Mouse (Mus musculus): ENCODE data around the gene Hist2h2aa1. TPM values are rescaled to one million over a fixed set of nuclear protein-coding genes. Genes with fewer than 3 reads are reported as not detected.
A peak's percentile ranks its signal among the peaks of the same experiment; 100 is the strongest.
"Not testable (repeated sequence)": the region's sequence is repeated elsewhere in the genome, so short reads cannot be mapped to it uniquely, and the experiment has no call there.

Hist2h2aa1 gene
- total RNA-seq, 2 experiments from 2014 or later = 6.9 to 9.0 TPM

- DNase-seq (ENCODE audit: low spot score in 2 of 2) = no peak
- intact Hi-C loops (cut with DNase I) = no loop called here
These were observed 18.3 kb upstream of the Hist2h2aa1 start for GRCm38 (mm10) chr3:96226695-96227648.

DNA sequence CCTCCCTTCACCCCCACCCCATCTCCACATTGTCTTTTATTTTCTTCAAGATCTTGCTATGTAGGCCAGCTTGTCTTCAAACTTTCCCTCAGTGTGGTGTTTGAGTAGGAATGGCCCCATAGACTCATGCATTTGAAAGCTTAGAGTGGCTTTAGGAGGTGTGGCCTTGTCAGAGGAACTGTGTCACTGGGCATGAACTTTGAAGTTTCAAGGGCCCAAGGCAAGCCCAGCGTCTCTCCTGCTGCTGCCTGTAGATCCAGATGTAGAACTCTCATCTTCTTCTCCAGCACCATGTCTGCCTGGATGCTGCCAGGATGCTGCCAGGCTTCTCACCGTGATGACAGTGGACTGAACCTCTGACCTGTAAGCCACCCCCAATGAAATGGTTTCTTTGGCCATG is 16.5 kb upstream of the Hist2h2aa1 start:
- intact Hi-C loops (cut with DNase I) = no loop called here

DNA sequence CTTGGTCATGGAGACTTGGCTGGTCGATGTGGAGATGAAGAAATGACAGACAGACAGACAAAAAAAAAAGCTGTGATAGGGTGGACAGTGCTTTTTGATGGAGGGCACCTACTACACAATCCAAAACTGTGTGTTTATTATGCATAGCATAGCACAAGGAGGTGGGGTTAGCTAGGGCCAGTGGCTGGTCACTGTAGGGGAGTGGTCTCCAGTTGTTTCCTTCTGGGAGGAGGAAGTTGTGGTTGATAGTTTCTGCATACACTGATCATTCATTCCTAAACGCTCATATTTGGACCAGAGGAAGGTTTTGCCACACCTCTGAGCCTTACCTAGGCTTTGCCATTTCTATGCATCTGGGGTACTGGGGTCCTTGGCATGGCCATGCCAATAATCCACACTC is 14.9 kb upstream of the Hist2h2aa1 start:
- DNase-seq (ENCODE audit: low spot score in 2 of 2) = no peak
- intact Hi-C loops (cut with DNase I) = no loop called here

More for the DNA sequence above, 16.5 kb upstream of the Hist2h2aa1 start:
- DNase-seq (ENCODE audit: low spot score in 2 of 2) = no peak

DNA sequence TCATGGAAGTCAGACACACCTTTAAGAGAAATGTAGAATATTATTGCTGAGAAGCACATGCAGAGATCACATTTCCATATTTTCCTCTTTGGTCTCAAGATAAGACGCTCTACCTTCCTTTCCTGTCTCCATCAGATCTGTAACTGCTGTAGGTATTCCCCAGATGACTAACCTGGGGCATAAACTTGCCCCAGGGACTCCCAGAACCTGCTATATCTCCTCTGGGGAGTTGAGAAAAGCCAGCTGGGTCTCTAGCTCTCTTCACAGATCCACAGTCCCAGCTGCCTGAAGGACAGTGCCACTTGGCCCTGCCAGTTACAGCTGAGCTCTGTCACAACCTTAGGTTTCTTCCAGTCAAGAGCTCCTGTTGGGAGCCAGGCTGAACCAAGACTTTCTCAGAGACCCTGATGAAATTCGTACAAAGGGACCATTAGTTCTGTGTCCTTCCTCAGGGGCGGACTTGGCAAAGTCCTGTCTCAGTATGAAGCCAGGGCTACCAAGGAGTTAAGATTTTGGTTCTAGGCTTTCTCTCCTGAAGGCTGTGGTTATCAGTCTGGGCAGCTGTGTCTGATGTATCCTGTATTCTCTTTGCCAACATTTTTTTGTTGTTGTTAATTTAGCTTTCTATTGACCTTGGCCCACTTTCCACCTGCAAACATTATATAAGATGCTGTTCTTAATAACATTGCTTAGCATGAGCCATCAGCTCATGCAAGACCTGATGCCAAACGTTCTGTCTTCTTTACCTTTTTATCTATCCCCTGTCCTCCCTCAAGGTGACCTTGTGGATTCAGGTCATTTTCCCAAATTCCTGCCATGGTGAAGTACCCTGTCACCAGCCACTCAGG is 14.2 kb upstream of the Hist2h2aa1 start:
- no peak for DNase-seq (ENCODE audit: low spot score in 2 of 2)
- intact Hi-C loops (cut with DNase I) = no loop called here

GRCm38 (mm10) chr3:96231758-96232120 is 13.6 kb upstream of the Hist2h2aa1 start:
- intact Hi-C loops (cut with DNase I) = no loop called here
- no peak for DNase-seq (ENCODE audit: low spot score in 2 of 2)

DNA sequence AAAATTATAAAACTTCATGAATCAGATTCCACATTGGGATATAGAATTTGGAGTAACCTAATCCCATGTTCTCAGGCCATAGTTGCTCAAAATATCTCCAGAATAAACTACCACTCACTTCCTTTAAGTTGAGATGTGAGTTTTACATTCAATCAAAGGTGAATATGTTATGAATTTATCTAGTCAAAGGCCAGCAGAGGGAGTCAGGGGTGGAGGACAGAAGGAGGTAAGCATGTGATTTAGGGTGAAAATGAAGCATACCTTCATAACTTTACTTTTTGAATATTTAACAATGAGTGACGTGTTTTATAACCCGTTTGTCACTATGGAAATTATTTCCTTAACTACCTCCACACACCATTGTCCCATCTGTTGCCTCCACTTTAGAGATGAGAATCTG is 10.4 kb upstream of the Hist2h2aa1 start:
- intact Hi-C loops (cut with DNase I) = no loop called here

DNA sequence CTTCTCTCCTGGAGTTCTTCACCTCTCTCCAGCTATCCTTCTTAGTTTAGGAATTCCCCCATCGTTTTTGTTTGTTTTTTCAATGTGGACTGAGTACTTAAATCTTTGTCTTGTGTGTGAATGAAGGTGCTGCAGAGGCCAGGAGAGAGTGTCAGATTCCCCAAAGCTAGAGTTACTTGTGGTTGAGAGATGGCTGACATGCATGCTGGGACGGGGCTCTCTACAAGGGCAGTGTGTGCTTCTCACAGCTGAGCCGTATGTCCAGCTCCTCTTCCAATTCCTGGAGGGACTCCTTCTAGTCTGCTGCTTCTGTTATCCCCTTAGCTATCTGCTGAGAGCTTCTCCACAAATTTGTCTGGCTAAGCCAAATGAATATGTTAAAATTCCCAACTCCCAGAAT is 9.5 kb upstream of the Hist2h2aa1 start:
- intact Hi-C loops (cut with DNase I) = no loop called here
- DNase-seq (ENCODE audit: low spot score in 2 of 2) = no peak

More for the DNA sequence above, 10.4 kb upstream of the Hist2h2aa1 start:
- no peak for DNase-seq (ENCODE audit: low spot score in 2 of 2)

DNA sequence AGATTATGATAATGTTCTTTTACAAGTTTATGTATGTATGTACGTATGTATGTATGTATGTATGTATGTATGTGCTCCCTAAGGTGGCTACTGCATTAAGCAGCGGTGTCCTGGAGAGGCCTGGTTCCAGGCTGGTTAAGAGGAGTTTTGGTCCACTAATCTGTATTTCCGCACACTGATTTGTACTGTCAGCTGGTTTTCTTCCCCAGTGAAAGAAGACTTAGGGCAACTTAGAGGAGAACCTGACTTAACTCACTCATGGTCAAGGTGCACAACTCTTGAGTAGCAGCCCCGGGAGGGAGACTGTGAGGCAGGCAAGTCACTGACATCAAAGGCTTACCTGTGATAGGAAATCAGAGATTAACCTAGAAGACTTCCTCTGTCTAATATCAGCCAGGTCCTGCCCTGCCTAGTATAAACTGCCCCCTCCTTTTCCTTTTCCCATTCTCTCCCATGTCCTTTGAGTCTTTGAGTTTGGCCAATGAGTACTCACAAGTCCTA is 8.4 kb upstream of the Hist2h2aa1 start:
- intact Hi-C loops (cut with DNase I) = no loop called here
- no peak for DNase-seq (ENCODE audit: low spot score in 2 of 2)

GRCm38 (mm10) chr3:96237335-96237903 is 7.9 kb upstream of the Hist2h2aa1 start:
- intact Hi-C loops (cut with DNase I) = no loop called here
- DNase-seq (ENCODE audit: low spot score in 2 of 2) = no peak

DNA sequence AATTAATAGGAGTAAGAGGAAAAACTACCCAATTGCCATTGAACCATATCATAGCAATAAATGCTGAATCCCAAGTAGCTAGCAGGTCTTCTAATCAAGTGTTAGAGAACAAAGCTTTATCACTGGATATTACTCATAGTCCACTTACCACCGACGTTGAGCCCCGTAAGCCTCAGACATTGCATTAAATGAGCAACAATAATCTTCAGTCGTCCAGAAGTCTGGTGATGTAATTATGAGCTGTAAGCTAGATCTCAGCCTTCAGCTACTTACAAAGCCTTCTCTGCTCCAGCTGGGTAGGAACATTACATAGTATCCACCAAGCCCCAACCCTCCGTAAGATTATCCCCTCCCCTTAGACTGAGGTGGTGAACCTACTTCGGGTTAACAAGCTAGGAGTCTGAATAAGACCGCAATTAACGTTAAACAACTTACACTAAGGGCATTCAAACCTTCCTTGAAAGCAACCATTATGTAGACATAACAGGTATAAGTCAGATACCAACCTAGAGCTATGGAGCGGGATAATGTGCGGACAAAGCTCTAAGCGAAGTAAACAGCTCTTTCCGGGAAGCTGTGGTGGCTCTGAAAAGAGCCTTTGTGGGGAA is 7.3 kb upstream of the Hist2h2aa1 start:
- no peak for DNase-seq (ENCODE audit: low spot score in 2 of 2)
- intact Hi-C loops (cut with DNase I) = no loop called here

- DNase-seq (ENCODE audit: low spot score in 2 of 2) = peak; percentile 33 to 62
- intact Hi-C loops (cut with DNase I) = not testable (repeated sequence)
These were observed 6.1 kb upstream of the Hist2h2aa1 start, which contains the start of gene Hist2h3c2 for GRCm38 (mm10) chr3:96238954-96239793. Gene Hist2h3c2 (minus strand): TSS chr3:96239127.

DNA sequence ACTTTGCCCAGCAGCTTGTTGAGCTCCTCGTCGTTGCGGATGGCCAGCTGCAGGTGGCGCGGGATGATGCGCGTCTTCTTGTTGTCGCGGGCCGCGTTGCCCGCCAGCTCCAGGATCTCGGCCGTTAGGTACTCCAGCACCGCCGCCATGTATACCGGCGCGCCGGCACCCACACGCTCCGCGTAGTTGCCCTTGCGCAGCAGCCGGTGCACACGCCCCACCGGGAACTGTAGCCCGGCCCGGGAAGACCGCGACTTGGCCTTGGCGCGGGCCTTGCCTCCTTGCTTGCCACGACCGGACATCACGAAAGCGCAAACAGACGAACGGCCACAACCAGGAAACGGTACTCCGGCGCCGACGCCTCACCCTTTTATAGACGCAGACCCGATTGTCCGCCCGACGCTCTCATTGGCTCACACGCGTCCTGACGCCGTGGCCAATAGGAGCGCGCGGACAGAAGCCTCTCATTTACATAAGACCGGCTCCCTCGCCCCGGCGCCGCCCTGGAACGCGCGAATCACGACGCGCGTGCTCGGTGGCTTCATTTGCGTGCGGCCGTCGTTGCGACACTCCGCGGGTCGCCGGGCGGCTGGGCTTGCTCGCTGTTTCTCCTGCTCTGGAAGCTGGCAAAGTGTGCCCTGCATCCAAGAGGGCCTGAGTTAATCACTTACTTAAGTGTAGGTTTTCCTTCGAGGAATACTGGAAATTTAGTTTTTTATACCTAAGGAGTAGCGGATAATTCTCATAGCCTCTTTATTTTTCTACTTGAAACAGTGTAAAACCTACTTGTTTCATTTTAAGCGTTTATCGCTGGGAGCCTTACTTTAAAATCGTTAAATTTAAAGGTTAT is 5.1 kb upstream of the Hist2h2aa1 start, which contains the start of gene Hist2h2aa2:
TSS of gene Hist2h2aa2 (minus strand) at position 328 of the 850 bp plus-strand sequence.
- DNase-seq (ENCODE audit: low spot score in 2 of 2) = peak; percentile 97 to 98
- intact Hi-C loops (cut with DNase I) = not testable (repeated sequence)

DNA sequence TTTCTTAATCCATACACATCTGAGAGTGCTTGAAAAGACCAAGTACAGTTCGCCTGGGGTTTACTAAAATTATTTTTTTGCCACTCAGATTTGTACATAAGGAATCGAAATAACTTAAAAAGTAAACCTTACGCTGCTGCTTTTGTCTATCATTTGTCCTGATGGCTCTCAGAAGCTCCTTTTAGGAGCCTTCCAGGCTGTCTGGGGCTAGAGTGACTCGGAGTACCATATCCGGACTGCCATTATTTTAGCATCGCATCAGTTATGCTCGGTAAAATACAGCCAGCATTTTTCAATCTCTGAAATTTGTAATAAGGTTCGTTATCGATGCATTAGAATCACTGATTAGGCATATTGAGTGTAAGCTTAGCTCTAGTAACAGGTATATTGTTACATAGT is 4.5 kb upstream of the Hist2h2aa1 start:
- intact Hi-C loops (cut with DNase I) = no loop called here
- DNase-seq (ENCODE audit: low spot score in 2 of 2) = no peak

- no peak for DNase-seq (ENCODE audit: low spot score in 2 of 2)
- intact Hi-C loops (cut with DNase I) = no loop called here
These were observed 1.2 kb upstream of the Hist2h2aa1 start for GRCm38 (mm10) chr3:96243921-96244572.

DNA sequence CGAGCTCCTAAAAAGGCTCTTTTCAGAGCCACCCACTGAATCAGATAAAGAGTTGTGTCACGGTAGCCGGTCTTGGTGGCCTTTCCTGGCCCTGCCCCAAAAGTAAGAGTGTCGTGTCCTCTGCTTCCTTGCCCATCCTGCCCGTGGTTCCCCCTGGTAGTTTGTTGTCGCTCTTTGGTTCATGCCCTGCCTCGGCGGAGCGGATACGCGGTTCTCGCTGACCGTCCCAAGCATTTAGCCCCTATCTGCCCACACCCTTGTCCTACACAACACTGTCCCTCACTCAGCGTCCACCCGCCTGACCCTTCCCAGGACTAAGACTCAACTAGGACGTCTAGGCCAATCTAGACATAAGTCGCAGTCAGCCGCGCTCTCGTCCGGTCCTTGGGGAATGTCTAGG is 721 bp downstream of the Hist2h2aa1 start:
- DNase-seq (ENCODE audit: low spot score in 2 of 2); intact Hi-C loops (cut with DNase I): not testable (repeated sequence)

DNA sequence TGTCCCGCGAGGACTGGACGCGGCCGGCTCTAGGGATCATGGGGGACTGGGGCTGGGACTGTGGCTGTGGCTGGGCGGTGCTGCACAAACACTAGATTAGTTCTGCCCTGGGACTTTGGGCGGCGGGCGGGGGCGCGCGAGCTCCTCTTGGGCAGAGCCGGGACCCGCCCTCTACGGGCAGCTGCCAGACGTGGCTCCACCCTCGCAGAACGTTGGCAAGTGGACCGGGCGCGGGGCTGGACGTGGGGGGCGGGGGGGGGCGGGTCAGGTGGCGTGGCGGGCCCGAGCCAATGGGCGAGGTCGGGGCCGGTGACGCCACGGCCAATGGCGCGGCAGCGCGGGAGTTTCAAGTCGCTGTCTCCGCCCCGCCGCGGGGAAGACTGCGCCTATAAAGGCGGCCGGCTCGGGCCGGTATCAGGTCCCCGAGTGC is 1.1 kb downstream of the Hist2h2aa1 start, which contains the start of gene Hist2h3c1:
TSS of gene Hist2h3c1 (plus strand) at position 259 of the 430 bp plus-strand sequence.
- DNase-seq (ENCODE audit: low spot score in 2 of 2); intact Hi-C loops (cut with DNase I): not testable (repeated sequence)

Data from left cerebral cortex, postnatal 25 days (tissue).